Mouse (Mus musculus): ENCODE measurements at regions not wholly inside any gene's neighbourhood (a gene's known extent, or its start where the extent isn't known, plus 50 kb on each side); places are given as distances from the start of the nearest gene placed in this dataset.

- TF ChIP-seq POLR2A (IDR thresholded peaks at IDR 0.05; ENCODE audit: insufficient read depth, low read length) (no peak), CTCF (IDR thresholded peaks at IDR 0.05; ENCODE audit: low read depth, low read length) (no peak)
These were observed 95.8 kb upstream of the Klf13 start for GRCm38 (mm10) chr7:64034493-64034892.

All from ES-Bruce4 (cell line).